Mouse (Mus musculus): ENCODE measurements around the gene Dicer1.

The Dicer1 gene

GRCm38 (mm10) chr12:104751814-104752765 is at the start of gene Dicer1:
Dicer1 (minus strand) TSS chr12:104751952.
- DNase-seq, result peak; percentile 96

GRCm38 (mm10) chr12:104799365-104799764 is 47.6 kb upstream of the Dicer1 start:
- no peak for DNase-seq

- no peak for DNase-seq
Measured at GRCm38 (mm10) chr12:104797905-104798304, 46.2 kb upstream of the Dicer1 start.

GRCm38 (mm10) chr12:104796635-104797378 is 45.1 kb upstream of the Dicer1 start:
- DNase-seq, result no peak

GRCm38 (mm10) chr12:104794957-104795356 is 43.2 kb upstream of the Dicer1 start:
- no peak for DNase-seq

GRCm38 (mm10) chr12:104793486-104793885 is 41.7 kb upstream of the Dicer1 start:
- no peak for DNase-seq

- DNase-seq, result peak; percentile 42
Measured at GRCm38 (mm10) chr12:104777603-104778002, 25.9 kb upstream of the Dicer1 start.

- no peak for DNase-seq
Measured at GRCm38 (mm10) chr12:104771941-104772340, 20.2 kb upstream of the Dicer1 start.

GRCm38 (mm10) chr12:104769201-104769785 is 17.5 kb upstream of the Dicer1 start:
- no peak for DNase-seq

GRCm38 (mm10) chr12:104767183-104767582 is 15.4 kb upstream of the Dicer1 start:
- no peak for DNase-seq

GRCm38 (mm10) chr12:104765761-104766160 is 14.0 kb upstream of the Dicer1 start:
- DNase-seq, result no peak

- DNase-seq, result no peak
Measured at GRCm38 (mm10) chr12:104765116-104765515, 13.4 kb upstream of the Dicer1 start.

- DNase-seq, result no peak
Measured at GRCm38 (mm10) chr12:104763918-104764317, 12.2 kb upstream of the Dicer1 start.

GRCm38 (mm10) chr12:104761411-104761810 is 9.7 kb upstream of the Dicer1 start:
- no peak for DNase-seq

GRCm38 (mm10) chr12:104758066-104758465 is 6.3 kb upstream of the Dicer1 start:
- DNase-seq, result no peak

GRCm38 (mm10) chr12:104753686-104754085 is 1.9 kb upstream of the Dicer1 start:
- no peak for DNase-seq

- no peak for DNase-seq
Measured at GRCm38 (mm10) chr12:104751331-104751813, 380 bp downstream of the Dicer1 start.

GRCm38 (mm10) chr12:104748946-104749345 is 2.8 kb downstream of the Dicer1 start:
- no peak for DNase-seq

GRCm38 (mm10) chr12:104747252-104747651 is 4.5 kb downstream of the Dicer1 start:
- DNase-seq, result no peak

- DNase-seq, result no peak
Measured at GRCm38 (mm10) chr12:104746601-104747000, 5.2 kb downstream of the Dicer1 start.

- DNase-seq, result no peak
Measured at GRCm38 (mm10) chr12:104743687-104744086, 8.1 kb downstream of the Dicer1 start.

- DNase-seq, result peak; percentile 54
Measured at GRCm38 (mm10) chr12:104742247-104742646, 9.5 kb downstream of the Dicer1 start.
